Mouse (Mus musculus): ENCODE measurements around the gene Cryz. TPM values are rescaled to one million over a fixed set of nuclear protein-coding genes. Genes with fewer than 3 reads are reported as not detected.

Cryz gene
- total RNA-seq, 2 experiments from 2014 or later = 20.9 to 29.6 TPM

DNA sequence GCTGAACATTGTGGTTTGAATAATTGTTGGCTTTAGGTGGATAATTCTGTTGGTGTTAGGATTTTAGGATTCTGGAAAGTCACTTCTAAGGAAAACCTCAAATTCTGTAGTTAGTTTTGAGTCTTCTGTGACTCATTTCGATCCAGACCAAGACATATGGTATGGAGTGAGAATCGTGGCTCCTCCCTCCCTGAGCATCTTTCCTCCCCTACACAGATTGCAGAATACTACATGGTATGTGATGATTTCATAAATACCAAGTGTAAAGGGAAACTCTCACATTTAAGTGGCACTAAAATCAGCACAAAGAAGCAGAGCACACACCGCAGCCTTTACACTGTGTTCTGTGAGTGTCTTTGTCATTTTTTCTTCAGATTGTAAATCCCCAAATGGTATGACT lies 72.0 kb downstream of the Cryz start:
- DNase-seq (ENCODE audit: low spot score in 2 of 2) = no peak

DNA sequence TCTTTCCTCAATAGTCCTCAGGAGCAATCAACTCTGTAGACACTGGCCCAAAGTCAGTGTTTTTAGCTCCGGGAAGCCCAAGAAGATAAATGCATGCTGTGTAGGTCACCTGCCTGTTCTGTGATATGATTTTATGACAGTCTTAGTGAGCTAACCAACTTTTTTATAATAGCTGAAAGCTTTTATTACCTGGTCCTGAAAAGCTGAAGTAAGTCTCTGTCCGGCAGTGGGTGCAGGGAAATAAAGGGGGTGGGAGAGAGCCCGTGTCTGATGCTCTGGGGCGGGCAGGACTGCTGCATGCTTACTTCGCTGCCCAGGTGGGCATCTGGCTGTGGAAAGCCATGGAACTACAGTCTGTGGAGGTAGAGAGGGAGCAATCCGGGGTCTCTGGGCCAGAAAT lies 74.1 kb downstream of the Cryz start:
- no peak for DNase-seq (ENCODE audit: low spot score in 2 of 2)

DNA sequence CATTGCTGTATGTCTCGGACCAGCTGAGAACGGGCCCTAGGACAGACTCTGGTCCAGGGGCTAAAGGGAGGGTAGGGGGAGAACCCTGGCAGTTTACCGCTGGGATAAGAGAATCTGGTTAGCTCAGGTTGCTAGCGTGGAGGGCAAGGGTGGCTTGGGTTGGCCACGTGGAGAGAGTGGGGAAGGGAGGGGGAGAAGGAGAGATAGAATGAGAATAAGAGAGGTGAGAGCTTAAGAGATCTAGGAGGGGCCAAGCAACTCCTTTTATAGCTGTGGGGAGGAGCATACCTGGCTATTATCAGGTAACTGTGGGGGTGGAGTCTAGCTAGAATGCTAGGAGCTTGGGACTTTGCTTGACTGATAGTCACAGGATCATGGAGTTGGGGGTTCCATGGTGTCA lies 74.5 kb downstream of the Cryz start:
- no peak for DNase-seq (ENCODE audit: low spot score in 2 of 2)

Other genes starting within 250 kb of the Cryz start
- 1 to 10 TPM; 3.4 to 5.1 TPM for gene Tyw3, start 393 bp downstream of the Cryz start, total RNA-seq (2021)
- gene Erich3, start 67.1 kb downstream of the Cryz start, total RNA-seq (2021) = under 1 TPM; 0.63 to 0.70 TPM